Mouse (Mus musculus): ENCODE measurements around the gene Cep131. TPM values are rescaled to one million over a fixed set of nuclear protein-coding genes. Genes with fewer than 3 reads are reported as not detected.

Gene Cep131
- total and polyA plus RNA-seq, 3 experiments, result 2.3 to 20.9 (median 10.2) TPM

DNA sequence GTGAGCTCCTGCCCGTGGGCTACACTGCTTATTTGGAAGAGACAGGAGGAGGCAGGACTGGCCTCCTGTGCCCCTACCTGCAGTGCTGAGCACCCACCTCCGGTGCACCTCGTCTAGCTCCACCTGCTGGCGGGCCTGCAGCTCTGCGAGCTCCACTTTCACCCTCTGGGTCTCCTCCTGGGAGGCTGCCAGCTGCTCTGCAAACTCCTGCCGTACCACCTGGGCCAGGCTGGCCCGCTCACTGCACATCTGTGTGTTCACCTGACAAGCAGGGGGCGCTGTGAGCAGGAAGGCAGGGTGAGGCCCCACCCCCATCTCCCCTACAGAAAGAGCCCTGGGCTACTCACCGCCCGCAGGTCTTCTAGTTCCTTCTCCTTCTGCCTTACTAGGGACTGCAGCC lies 21.3 kb downstream of the Cep131 start:
- Histone ChIP-seq H3K36me3 (replicated peaks in 1 of 2; ENCODE audit: control insufficient read depth in 1 of 2, insufficient read depth in 1 of 2, low read length in 1 of 2) (peaks cover 12 to 47% of the 10 kb centered on the region in 2 experiments), H3K9me3 (replicated peaks; ENCODE audit: low read length) (no peaks in the 10 kb centered on the region), H3K27ac (ENCODE audit: insufficient read depth, low read depth) (no peak overlapping the region), H3K9ac (ENCODE audit: insufficient read depth, low read depth) (no peak overlapping the region), H3K4me3 (replicated peaks in 1 of 3; ENCODE audit: low read depth in 2 of 3, low read length in 2 of 3, poor library complexity in 1 of 3) (no peak overlapping the region), H3K27me3 (replicated peaks) (no peaks in the 10 kb centered on the region), H3K79me2 (replicated peaks; ENCODE audit: control insufficient read depth, extremely low read depth, insufficient read depth, poor library complexity, severe bottlenecking) (no peaks in the 10 kb centered on the region), H3K4me1 (ENCODE audit: control insufficient read depth in 1 of 2, insufficient read depth in 2 of 2) (peaks cover 22 to 61% of the 10 kb centered on the region in 2 experiments), H3K4me2 (ENCODE audit: insufficient read depth, low read depth, poor library complexity, severe bottlenecking) (no peak overlapping the region)
- dilution Hi-C loops (cut with MboI; ENCODE audit: extremely low pct_ligation_motif_present, extremely low pct_unique_long_range_greater_than_20kb, low sequenced_read_pairs) (no loop called here), in situ Hi-C loops (cut with MboI; ENCODE audit: low pct_ligation_motif_present, low pct_unique_long_range_greater_than_20kb, low sequenced_read_pairs) (no loop called here)
- TF ChIP-seq POLR2A (IDR thresholded peaks at IDR 0.05; ENCODE audit: low read depth, low read length), result no peak
- no peak for TF ChIP-seq MYC (IDR thresholded peaks at IDR 0.05; ENCODE audit: low read depth, low read length)
- TF ChIP-seq CHD1 (IDR thresholded peaks at IDR 0.05; ENCODE audit: low read depth, low read length), result no peak
- TF ChIP-seq BHLHE40 (IDR thresholded peaks at IDR 0.05; ENCODE audit: low read depth, low read length), result no peak
- no peak for TF ChIP-seq ELF1 (IDR thresholded peaks at IDR 0.05; ENCODE audit: low read depth, low read length)
- no peak for TF ChIP-seq TBP (conservative IDR thresholded peaks at IDR 0.05; ENCODE audit: low read depth, low read length)
- no peak for TF ChIP-seq MXI1 (IDR thresholded peaks at IDR 0.05; ENCODE audit: low read depth, low read length)
- TF ChIP-seq ZKSCAN1 (IDR thresholded peaks at IDR 0.05; ENCODE audit: borderline replicate concordance, low read depth, low read length), result no peak
- TF ChIP-seq RAD21 (IDR thresholded peaks at IDR 0.05; ENCODE audit: low read depth, low read length), result peak; percentile 62
- no peak for TF ChIP-seq HCFC1 (IDR thresholded peaks at IDR 0.05; ENCODE audit: low read depth, low read length)
- no peak for TF ChIP-seq EP300 (IDR thresholded peaks at IDR 0.05; ENCODE audit: low read length)
- TF ChIP-seq USF1 (IDR thresholded peaks at IDR 0.05; ENCODE audit: low read depth, low read length), result no peak
- no peak for TF ChIP-seq GABPA (IDR thresholded peaks at IDR 0.05; ENCODE audit: insufficient replicate concordance, low read depth, low read length)
- no peak for TF ChIP-seq KAT2A (IDR thresholded peaks at IDR 0.05; ENCODE audit: insufficient replicate concordance, low read length)
- no peak for TF ChIP-seq JUND (conservative IDR thresholded peaks at IDR 0.05; ENCODE audit: low read depth, low read length)
- TF ChIP-seq ZMIZ1 (IDR thresholded peaks at IDR 0.05; ENCODE audit: low read depth, low read length), result no peak
- TF ChIP-seq CTCF (conservative IDR thresholded peaks at IDR 0.05 in 1 of 2, IDR thresholded peaks at IDR 0.05 in 1 of 2; ENCODE audit: low read depth in 2 of 2, low read length in 2 of 2), result peak; percentile 83 to 91
- no peak for TF ChIP-seq ZC3H11A (IDR thresholded peaks at IDR 0.05; ENCODE audit: low read depth, low read length)
- TF ChIP-seq RCOR1 (conservative IDR thresholded peaks at IDR 0.05; ENCODE audit: low read depth, low read length), result no peak
- peak; percentile 87 for TF ChIP-seq SMC3 (IDR thresholded peaks at IDR 0.05; ENCODE audit: low read depth, low read length)
- TF ChIP-seq MAX (IDR thresholded peaks at IDR 0.05; ENCODE audit: low read length), result no peak
- TF ChIP-seq ETS1 (conservative IDR thresholded peaks at IDR 0.05; ENCODE audit: low read depth, low read length), result no peak
- TF ChIP-seq POLR2AphosphoS2 (IDR thresholded peaks at IDR 0.05; ENCODE audit: low read depth, low read length), result no peak
- TF ChIP-seq TCF12 (IDR thresholded peaks at IDR 0.05; ENCODE audit: low read depth, low read length), result peak; percentile 24; the same call in 1 of the 2 replicates
- DNase-seq (ENCODE audit: extremely low read depth), result peak; percentile 70

Measured in CH12.LX (cell line).